Mouse (Mus musculus): ENCODE measurements around the gene Mettl22.

Gene Mettl22

DNA sequence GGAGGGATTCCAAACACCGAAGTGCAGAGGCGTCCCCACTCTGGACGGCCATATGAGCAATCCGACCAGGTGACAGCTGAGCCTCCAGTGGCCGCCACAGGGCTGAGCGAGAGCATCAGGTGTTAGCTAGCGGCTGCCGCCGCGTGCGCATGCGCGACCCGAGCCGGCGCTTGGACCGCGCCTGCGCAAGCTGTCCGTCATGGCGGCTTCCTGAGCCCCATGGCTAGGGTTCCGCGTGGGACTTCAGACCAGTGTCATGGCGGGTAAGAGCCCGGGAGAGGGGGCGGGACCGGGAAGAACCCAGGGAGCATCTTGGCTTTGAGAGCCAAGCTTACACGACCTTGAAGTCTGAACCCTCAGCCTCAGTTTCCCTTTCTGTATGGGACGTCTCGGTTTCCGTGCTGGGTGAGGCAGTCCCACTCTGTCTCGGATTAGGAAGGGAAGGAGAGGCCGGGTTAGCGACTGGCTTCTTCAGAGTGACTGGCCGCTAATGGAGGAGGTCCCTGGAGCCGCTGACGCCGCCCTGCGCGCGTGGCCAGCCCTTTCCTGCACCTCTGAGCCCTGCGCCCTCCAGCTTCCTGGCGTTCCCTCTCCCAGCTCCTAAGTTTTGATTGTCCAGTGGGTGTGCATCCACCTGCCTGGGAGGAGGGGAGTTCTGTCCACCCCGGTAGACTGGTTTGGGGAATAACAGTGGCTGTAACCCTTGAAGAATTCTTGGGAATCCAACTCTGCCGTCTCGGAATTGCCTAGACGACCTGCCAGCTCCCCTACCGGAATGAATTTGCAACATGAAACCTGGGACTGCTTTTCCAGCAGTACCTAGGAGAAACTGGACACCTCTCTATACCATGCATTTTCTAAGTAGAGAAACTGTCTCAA, at the start of gene Mettl22:
Gene Mettl22 (plus strand): TSS at position 186 of the 879 bp plus-strand sequence.
- peak; percentile 91 for DNase-seq

DNA sequence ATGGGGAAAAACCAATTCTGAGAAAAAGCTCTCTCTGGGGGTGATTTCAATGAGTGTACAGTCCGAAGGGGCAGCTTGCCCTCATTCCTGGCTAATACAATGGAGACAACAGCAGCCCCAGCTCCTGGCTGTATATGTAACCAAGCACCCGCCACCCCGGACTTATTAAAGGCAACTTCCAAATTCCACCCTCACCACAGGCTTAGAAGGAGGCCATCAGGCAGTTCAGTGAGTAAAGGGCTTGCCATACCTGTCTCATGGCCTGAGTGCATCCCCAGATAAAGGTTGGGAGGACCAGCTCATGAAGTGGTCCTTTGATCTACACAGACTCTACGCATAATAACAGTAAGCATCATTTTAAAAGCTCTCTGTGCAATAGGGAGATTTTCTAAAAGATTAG, 49.7 kb upstream of the Mettl22 start:
- no peak for DNase-seq

- no peak for DNase-seq
Observed at GRCm38 (mm10) chr16:8423626-8424114, 46.9 kb upstream of the Mettl22 start.

DNA sequence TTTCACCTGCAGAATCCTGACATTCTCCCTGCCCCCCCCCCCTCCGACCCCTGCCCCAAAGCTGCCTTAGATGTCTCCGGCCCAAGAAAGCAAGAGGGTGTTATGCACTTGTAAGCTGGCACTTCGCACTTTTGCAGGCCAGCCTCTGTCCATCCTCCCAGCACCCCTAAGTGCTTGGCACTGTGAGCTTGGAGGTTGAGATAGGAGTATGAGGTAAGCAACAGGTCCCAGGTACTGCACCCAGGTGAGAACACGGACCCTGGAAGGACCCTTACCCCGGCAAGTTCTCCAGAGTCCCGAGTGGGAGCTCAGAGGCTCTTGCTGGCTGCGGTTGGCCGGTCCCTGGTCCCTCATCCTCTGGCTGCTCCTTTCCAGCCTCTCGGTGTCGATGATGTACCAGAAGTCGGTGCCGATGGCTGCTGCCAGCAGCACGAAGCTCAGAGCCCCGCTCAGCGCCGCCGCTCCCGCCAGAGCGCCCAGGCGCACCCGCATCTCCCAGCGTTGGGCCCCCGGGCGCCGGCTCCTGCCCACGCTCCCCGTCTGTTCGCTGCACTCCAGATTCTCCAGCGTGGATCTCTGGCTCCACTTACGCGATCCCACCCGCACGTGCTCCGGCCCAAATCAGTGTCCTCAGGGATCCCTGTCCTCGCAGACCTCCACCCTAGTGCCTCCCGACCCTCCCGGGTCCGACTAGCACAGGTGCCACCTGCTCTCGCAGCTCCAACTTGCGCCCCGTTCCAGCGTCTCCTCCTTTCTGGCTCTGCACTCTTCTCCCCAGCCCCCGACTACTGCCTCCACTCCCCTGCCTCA, 46.2 kb upstream of the Mettl22 start:
- DNase-seq: peak; percentile 72

- DNase-seq: no peak
Observed at GRCm38 (mm10) chr16:8424971-8425330, 45.6 kb upstream of the Mettl22 start, which contains the start of gene Tmem114. Tmem114 (minus strand) TSS chr16:8425136.

DNA sequence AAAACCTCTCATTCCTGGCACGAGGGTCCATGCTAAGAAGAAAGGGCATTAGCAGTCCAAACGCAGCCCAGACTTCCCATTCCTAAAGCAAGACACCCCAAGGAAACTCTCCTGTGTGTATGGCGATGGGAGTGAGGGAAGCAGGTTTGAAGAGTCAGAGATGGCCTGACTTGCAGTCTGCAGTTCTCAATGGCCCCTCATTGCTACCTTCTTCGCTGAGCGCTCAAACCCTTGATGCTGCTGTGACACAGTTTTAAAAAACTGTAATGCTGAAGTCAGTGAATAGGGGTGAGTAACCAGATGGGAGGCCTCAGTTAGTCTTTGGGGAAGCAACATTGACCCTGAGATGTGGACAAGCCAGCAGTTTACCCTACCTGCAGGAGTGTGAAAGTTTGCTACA, 44.9 kb upstream of the Mettl22 start:
- no peak for DNase-seq

DNA sequence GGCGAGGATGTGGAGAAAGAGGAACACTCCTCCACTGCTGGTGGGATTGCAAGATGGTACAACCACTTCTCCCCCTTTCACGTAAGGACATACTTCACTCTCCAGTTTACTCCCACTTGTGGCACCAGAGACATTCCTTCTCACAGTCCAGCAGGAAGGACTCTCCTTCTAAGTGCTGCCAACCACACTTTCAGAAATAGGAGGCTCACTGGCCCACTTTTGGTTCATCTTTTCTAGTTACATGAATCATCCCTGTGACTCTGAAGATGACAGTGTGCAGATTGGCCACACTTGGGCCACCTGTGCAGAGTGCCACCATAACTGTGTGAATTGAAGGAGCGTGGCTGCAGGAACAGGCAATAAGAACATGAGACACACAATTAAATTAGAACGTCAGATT, 41.1 kb upstream of the Mettl22 start:
- DNase-seq: no peak

- DNase-seq: no peak
Observed at GRCm38 (mm10) chr16:8432616-8433015, 38.0 kb upstream of the Mettl22 start.

DNA sequence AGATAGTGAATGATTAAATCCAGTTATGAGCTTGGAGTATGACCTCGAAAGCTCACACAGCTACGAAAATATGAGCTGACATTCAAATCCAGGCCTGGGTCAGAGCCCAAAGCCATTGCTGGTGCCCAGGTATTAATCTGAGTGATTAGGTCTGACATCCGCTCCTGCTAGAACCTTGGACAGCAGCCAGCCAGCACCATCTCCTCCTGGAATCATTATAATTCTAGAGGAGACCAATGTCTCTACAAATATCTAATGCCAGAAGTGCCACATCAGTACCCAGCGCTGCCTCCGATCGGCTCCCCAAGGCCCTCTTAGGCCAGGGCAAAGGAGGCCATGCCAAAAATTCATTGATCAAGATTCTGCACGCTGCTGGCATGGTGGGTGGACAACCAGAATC, 25.7 kb upstream of the Mettl22 start:
- no peak for DNase-seq

- no peak for DNase-seq
Observed at GRCm38 (mm10) chr16:8446256-8446655, 24.3 kb upstream of the Mettl22 start.

DNA sequence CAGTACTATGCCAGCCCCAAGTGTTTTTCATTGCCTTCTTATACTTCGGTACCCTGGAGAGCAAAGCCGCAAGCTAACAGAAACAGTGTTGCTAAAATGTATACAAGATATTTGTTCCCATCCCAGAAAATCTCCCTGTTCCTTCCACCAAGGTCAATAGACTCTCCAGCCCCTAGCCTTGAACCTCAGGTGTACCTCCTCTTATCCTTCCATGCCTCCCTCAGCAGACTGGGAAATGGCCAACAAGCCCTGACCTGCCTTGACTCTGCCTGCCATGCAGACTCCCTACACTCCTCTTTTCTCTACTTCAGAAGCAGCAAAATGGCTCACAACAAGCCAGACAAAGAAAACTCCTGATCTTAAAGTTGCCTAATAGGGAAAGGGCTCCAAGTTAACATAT, 17.3 kb upstream of the Mettl22 start:
- no peak for DNase-seq

- DNase-seq: no peak
Observed at GRCm38 (mm10) chr16:8455221-8455620, 15.4 kb upstream of the Mettl22 start.

DNA sequence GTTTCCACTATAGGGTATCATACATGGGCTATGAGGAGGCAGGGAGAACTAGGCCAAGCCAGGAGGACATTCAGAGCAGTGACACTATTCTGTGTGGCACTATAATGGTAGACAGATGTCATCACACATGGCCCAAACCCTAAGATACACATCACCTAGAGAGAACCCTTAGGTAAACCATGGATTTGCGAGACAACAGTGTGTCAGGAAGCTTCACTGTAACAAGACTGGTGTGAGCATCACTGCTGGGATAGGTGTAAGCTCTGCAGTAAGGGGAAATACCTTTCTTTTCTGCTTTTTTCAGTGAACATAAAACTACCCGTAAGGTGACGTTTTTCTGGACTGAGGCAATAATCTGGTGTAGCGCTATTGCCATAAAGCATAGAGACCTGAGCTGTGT, 12.2 kb upstream of the Mettl22 start:
- no peak for DNase-seq

- peak; percentile 65 for DNase-seq
Observed at GRCm38 (mm10) chr16:8459098-8459497, 11.5 kb upstream of the Mettl22 start.

GRCm38 (mm10) chr16:8470132-8470531, 456 bp upstream of the Mettl22 start:
- no peak for DNase-seq

DNA sequence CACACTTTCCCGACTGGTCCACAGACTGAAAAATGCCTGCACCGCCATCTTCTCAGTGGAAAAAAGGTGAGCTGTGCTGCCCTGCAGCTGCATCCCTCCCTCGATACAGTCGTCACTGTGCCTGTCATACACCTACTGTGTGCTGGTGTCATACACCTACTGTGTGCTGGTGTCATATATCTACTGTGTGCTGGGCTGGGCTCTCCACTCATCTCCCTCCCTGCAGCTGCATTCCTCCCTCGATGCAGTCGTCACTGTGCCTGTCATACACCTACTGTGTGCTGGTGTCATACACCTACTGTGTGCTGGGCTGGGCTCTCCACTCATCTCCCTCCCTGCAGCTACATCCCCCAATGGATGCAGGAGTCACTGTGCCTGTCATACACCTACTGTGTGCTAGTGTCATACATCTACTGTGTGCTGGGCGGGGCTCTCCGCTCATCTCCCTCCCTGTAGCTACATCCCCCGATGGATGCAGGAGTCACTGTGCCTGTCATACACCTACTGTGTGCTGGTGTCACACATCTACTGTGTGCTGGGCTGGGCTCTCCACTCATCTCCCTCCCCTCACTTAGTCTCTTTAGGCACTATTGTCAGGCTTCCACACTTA, 16.9 kb downstream of the Mettl22 start:
- DNase-seq: no peak

DNA sequence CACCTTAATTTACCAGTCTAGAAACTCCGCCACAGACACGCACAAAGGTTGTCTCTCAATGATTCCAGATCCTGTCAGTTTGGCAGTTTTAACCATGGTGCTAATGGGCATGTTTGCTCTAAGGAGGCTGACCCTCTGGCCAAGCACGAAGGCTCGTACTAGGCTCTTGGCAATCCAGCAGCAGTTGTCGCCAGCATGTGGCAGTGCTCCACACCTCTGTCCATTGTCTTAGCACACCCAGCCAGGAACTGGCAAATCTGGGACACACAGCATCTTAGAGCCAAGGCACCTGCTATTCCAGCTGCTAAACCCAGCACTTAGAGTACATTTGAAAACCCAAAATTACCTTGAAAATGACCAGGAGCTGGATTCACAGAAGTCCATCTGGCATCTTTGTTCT, 18.8 kb downstream of the Mettl22 start:
- DNase-seq: no peak

DNA sequence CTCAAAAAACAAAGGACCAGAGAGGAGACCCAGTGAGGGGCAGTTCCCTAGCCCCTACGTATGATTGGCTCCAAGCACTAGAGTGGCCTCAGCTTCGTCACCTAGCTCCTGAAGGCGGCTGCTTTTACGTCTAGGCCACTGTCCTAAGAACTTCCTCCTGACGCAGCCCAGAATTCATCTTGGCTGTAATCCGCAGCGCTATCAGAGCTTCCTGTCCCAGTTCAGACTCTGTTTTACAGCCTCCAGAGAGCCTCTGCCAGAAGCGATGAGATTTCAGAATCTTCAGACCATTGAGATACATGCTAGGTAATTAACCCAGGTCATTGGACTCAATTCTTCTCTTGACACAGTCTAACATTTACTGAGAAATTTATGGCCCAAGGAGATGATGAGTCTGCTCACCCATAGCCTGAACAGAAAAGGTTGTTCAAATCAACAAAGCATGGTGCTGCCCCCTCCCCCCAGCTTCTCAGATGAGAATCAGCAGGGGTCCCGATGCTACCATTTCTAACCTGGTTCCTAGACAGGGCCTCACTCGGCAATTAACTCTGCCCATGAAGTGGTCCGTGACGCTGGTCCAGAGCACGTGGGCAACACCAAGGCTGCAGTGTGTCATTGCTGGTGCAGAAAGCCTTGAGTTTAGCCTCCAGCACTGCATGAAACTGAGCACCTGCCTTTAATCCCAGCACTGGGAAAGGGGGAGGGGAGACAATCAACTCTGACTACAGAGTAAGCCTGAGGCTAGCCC, 21.3 kb downstream of the Mettl22 start:
- no peak for DNase-seq

- DNase-seq: peak; percentile 57
Observed at GRCm38 (mm10) chr16:8494268-8494667, 23.7 kb downstream of the Mettl22 start.

GRCm38 (mm10) chr16:8496967-8497366, 26.4 kb downstream of the Mettl22 start:
- DNase-seq: no peak

- DNase-seq: no peak
Observed at GRCm38 (mm10) chr16:8504271-8504670, 33.7 kb downstream of the Mettl22 start.

- DNase-seq: no peak
Observed at GRCm38 (mm10) chr16:8509894-8510293, 39.3 kb downstream of the Mettl22 start.

- no peak for DNase-seq
Observed at GRCm38 (mm10) chr16:8512830-8513229, 42.2 kb downstream of the Mettl22 start.
